Mouse (Mus musculus): Measurements from ENCODE around the gene 2610528A11Rik. TPM values are rescaled to one million over a fixed set of nuclear protein-coding genes. Genes with fewer than 3 reads are reported as not detected.
A peak's percentile ranks its signal among the peaks of the same experiment; 100 is the strongest.
"Not testable (repeated sequence)": the region's sequence is repeated elsewhere in the genome, so short reads cannot be mapped to it uniquely, and the experiment has no call there.

The 2610528A11Rik gene
- total RNA-seq (2022) = 1 to 10 TPM in 1 of 4 experiments, under 1 TPM in 3; 0.64 to 2.0 (median 0.86) TPM

DNA sequence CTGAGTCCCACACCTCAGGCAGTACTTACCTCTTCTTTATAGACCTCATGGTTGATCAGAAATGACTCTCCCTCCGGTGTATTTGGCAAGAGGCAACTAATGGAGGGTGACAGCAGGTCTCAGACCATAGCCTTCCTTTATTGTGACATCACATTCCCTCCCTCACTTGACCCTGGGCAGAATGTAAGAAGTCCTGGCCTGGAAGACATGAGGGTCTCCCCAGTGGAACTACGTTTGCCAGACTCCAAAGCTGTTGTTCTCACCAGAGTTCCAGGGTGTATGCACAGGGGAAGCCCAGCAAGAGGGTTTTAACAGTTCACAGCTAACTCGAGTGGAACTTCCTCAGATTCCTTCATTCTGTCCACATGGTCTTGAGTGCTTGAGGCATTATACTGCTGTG, at the start of gene 2610528A11Rik:
TSS of gene 2610528A11Rik (minus strand) at position 101 of the 400 bp plus-strand sequence.
- DNase-seq (ENCODE audit: low spot score in 2 of 2) = no peak

DNA sequence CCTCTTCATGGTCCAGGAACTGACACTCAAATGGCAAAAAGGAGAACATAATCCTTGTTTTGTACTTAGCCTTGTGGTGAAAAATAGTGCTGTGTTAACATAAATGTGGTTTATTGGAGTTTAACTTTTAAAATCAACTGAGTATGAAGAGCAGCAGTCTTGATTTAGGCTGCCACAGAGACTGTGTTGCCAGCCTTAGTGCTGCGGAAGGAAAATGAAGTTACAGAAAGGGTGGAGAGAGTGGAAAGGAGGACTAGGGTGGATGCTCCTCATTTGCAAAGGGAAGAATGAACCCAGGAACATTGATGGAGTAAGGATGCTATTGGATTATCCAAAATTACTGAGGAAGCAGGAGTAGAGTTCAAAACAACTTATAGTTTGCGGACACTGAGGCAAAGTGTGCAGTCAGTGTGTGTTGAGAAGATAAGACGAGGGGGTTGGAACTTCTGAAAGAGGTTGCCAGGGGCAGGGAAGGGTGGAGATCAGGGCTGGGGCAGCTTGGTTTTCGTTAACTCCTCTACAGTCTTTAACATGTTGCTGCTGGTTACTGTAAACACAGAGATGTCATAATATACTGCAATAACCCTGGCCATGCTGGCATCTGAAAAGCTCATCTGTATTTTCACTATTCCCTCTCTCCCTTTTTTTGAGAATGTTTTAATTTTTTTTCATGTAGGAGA, 49.6 kb upstream of the 2610528A11Rik start:
- DNase-seq (ENCODE audit: low spot score in 2 of 2) = no peak

DNA sequence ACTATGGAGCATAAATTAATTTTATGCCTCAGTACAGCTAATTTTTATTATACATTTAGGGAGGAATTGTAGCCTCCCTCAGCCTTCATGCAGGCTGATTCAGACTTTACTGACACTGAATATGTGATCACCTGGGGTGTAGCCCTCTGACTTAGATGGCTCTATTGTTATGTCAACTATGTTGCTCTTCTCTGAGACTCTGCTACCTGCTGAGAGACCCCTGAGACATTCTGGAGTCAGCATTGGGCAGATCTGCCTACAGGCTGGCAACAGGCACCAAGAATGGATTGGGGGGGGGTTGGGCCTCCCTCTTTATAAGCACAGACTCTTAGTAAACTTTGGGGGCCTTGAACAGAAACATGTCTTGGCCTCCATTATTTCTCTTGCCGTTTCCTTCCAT, 40.6 kb upstream of the 2610528A11Rik start:
- no peak for DNase-seq (ENCODE audit: low spot score in 2 of 2)

GRCm38 (mm10) chr14:37139051-37139710, 25.4 kb upstream of the 2610528A11Rik start:
- no peak for DNase-seq (ENCODE audit: low spot score in 2 of 2)

DNA sequence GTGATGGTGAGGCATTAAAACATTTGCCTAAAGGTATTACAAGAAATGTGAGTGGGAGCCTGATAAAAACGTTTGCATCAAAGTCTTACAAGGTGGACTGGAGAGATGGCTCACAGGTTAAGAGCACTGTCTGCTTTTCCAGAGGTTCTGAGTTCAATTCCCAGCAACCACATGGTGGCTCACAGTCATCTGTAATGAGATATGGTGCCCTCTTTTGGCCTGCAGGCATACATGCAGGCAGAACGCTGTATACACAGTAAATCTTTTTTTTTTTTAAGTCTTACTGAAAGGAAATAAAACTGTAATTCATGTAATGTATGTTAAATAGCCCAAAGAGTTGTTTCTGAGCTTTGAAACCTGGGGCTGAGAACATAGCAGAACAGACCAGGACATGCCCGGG, 23.8 kb upstream of the 2610528A11Rik start:
- not testable (repeated sequence) for DNase-seq (ENCODE audit: low spot score in 2 of 2)

DNA sequence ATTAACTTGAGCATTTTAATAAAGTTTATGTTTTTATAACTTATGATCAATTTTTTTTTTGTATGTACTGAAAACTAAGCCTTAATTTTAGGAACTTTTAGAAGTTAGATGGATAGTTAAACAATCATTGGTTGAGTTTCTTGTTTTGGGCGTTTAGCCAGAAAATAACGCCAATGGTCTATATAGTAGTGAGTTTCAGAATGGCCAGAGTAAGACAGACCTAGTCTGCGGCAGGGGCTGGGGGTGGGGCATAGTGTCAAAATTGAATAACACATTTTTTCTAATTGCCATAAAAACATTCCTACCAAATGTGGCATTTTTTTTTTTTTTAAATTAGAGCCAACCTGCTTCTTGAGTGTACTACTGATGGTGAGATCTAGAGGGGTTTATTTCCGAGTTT, 22.3 kb upstream of the 2610528A11Rik start:
- no peak for DNase-seq (ENCODE audit: low spot score in 2 of 2)

DNA sequence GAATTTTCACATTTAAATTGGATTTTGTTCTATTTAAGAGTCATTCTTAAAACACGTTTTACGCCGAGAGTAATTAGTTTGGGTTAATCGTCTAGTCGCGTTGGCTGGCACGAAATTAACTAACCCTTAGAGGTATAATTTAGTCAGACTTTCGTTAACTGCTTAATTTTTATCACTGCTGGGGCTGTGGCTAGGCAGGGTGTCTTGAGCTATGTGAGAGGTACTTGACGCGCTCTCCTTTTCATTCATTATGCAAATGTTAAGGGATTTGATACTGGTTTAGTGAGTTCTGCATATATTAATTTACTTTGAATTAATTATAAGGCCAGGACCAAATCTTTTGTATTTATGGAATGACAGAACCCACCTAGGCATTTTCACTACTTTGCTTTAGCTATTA, 21.8 kb upstream of the 2610528A11Rik start:
- DNase-seq (ENCODE audit: low spot score in 2 of 2) = no peak

DNA sequence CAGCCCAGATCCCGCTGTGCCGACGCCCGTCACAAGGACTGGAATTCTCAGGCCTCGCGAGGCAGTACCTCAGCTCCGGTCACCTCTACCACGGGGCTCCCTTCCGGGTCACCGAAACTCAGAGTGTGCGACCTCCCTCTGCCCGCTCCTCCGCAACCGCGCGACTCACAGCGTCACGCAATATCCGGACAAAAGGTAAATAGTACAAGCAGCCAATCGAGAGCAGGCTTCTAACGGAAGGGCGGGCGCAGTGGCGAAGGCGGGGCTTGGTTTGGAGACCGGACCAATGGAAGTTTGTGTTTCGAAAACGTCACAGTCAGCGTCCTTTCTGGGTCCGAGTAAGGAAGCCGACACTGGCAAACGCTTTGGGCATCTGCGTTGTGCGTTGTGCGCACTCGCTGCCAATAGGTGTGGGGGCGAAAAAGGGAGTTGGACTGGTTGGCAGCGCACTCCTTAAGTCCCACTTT, 21.3 kb upstream of the 2610528A11Rik start, which contains the start of gene Ghitm:
TSS of gene Ghitm (minus strand) at position 146 of the 467 bp plus-strand sequence.
- DNase-seq (ENCODE audit: low spot score in 2 of 2) = peak; percentile 98 to 99

DNA sequence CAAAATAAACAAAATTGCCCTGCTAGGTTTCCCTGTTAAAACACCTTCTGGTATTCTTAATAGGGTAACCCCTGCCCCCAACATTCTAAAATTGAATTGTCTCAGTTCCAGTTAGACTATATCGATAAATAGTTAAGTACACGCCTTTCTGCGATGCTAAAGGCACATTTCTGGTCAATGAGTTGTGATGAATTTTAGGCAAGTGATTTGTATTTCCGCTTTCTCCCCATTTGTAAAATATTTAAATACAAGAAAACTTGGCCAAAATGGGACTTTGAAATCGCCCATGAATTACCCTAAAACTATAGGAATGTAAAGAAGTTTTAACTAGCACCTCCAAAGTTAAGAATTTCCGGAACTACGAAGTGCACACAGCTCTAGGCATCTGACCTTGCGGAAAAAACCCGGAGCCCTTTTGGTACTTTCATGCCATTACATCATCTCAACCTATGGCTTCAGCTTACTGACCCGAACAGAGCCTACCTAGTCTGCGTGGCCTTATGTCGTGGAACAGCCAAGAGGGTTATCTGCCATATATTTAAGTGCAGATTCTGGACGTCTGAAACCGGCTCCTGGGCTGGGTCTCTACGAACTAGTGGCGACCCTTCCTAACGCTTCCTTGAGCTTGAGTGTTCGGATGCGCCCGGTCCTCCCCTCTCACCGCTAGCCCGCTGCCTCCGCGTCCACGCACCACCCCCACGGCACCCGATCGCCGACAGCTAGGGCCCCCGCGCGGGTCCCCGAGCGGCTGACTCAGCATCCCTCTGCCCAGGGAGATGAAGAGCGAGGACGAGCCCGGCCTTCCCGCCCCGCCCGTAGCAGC, 20.7 kb upstream of the 2610528A11Rik start:
- no peak for DNase-seq (ENCODE audit: low spot score in 2 of 2)

DNA sequence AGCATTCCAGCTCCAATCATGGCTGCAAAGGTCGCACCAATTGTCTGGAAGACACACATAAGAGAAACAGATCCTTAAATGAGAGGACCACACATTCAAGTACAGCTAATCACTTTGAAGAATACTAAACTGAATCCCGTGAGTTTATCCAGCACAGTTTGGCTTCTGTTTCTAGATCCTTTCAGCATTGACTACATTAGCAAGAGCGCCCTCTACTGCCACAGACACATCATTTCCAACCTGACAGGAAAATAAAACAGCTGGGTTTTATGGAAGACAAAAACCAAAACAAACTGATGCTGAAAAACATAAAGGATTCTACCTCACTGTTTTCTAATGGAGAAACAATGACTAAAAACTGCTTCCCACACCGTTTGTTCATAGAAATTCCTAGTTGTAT, 13.8 kb upstream of the 2610528A11Rik start:
- DNase-seq (ENCODE audit: low spot score in 2 of 2) = peak in 1 of 2 experiments; percentile 45

DNA sequence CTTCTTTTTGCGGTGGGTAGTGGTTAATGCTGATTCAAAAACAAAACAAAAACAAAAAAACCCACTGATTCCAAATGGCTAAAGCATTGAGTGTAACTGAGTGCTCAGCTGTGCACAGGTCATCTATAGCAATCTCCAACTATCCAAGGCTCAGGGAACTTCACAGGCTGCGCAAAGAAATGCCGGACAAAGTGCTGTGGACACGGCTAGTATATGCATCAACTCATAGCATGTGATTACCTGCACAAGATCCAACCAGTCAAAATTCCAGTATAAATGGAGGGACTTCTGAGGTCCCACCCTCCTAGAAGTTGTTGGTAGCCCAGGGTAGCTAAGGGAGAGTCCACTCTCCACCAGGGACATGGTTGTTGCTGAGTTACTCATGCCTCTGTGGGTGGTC, 5.4 kb upstream of the 2610528A11Rik start:
- no peak for DNase-seq (ENCODE audit: low spot score in 2 of 2)

GRCm38 (mm10) chr14:37112931-37113330, 891 bp downstream of the 2610528A11Rik start:
- no peak for DNase-seq (ENCODE audit: low spot score in 2 of 2)

DNA sequence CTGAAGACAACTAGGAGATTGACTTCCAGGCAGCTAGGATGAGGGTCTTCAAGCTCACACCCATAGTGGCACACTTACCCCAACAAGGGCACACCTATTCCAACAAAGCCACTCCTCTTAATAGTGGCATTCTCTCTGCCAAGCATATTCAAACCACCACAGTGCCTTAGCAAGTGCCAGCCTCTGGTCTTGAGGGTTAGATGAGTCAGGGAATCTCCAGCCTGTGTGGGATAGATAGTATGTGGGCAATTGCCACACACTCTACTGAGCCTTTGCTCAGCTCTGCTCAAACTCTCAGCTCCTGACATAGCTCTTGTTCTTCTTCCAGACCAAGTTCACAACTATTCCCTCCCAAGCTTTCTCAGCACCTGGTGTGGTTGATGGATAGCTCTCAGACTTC, 2.5 kb downstream of the 2610528A11Rik start:
- no peak for DNase-seq (ENCODE audit: low spot score in 2 of 2)

DNA sequence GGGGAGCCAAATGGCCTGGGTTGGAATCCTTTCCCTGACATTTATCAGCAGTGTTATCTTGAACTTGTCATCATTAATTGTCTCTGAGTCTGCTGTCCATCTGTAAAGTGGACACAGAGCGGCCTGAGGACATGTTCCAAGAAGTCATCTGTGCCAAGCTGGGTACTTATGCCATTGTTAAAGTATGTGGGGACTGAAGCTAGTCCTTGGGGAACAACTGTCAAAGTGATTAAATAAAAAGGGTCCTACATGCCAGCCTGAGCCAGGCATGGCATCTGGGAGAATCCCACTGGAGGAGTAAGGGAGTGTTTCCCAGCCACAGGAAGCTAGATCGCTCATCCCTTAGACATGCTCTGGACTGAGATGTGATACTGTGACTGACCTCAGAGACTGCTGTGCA, 3.4 kb downstream of the 2610528A11Rik start:
- DNase-seq (ENCODE audit: low spot score in 2 of 2) = no peak

DNA sequence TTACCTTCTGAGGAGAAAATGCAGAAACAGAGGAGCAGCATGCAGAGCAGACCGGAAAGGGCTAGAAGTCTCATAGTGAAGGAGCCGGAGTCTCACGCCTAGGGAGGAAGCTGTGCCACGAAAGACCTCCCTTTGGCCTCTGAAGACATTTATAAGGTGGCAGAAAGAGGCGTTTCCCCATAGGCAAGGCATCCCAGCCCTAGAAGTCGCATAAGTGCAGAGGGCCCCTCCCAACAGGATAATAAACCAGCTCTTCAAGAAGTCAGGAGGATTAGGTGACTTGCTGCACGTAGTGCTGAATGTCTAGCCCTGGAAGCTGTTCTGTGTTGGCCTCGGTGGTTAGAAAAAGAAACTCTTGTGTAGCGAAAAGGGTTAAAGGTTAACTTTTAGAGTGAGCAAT, 3.8 kb downstream of the 2610528A11Rik start:
- no peak for DNase-seq (ENCODE audit: low spot score in 2 of 2)

DNA sequence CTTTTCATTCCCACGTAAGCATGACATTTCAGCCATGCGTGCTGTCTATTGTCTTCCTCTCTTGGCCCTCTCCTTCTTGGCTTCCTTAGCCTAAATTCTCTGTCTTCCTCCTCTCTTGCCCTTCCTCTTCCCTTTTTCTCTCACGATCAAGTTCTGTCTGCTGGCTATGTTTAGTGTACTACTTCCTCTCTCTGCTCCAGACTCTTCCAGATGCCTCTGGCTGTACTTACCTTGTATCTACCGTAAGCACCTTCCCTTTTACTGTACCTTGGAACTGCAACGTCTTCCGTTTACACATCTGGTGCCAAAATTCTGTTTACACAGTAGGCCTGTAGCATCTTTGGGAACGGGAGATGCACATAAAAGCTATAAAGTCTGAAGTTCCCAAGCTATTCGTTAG, 4.4 kb downstream of the 2610528A11Rik start:
- no peak for DNase-seq (ENCODE audit: low spot score in 2 of 2)

DNA sequence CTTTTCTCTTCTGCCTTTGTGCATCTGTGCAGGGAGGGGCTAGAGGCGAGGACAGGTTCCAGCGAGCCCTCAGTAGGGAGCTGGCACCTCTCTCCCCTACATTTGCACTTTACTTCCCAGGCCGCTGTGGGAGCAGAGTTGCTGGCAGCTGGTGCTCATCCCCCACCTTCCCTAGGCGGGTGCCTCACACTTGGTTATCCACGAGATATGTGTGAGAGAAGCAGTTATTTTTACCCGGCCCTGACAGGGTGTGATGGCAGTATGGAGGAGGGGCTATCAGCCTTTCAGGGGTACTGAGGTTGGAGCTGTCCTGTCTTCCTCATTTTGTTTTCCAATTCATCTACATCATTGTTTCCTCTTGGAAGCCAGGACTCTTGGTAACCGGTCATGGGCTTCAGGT, 8.0 kb downstream of the 2610528A11Rik start:
- DNase-seq (ENCODE audit: low spot score in 2 of 2) = no peak

GRCm38 (mm10) chr14:37104747-37105146, 9.1 kb downstream of the 2610528A11Rik start:
- no peak for DNase-seq (ENCODE audit: low spot score in 2 of 2)

DNA sequence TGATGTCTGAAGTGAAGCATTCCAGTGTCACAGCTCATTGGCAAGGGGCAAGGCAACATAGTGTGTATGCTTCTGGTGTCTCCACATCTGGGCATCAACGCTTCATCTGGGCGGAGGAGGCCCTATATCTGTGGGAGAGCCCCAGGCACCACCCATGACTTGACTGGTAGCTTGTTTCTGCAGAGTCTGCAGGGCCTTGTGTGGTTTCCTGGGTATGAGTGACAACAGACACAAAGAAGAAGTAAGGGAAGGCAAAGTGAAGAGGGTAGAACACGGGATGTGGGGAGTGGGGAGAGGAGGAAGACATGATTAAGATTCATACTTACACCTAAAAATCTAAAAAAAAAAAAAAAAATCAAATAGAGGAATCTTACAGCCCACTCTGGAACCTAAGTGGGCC, 11.3 kb downstream of the 2610528A11Rik start:
- no peak for DNase-seq (ENCODE audit: low spot score in 2 of 2)

DNA sequence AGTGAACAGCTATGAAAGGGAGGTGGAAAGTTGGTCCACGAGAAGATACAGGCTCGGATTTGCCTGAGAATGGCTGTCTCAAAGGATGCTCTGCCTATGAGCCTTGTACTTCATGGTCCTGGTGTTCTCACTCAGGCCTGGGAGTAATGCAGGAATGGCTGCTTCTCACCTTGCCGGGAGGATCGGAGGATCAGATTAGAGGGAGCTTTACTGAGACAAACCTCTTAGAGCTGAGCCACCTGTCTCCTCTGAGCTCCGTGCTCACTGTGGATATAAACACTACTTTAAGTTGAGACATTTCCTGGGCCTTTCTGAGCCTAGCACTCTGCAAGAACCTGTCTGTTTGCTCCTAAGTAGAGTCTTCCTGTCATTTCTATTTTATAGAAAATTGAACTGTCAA, 12.3 kb downstream of the 2610528A11Rik start:
- DNase-seq (ENCODE audit: low spot score in 2 of 2) = no peak

DNA sequence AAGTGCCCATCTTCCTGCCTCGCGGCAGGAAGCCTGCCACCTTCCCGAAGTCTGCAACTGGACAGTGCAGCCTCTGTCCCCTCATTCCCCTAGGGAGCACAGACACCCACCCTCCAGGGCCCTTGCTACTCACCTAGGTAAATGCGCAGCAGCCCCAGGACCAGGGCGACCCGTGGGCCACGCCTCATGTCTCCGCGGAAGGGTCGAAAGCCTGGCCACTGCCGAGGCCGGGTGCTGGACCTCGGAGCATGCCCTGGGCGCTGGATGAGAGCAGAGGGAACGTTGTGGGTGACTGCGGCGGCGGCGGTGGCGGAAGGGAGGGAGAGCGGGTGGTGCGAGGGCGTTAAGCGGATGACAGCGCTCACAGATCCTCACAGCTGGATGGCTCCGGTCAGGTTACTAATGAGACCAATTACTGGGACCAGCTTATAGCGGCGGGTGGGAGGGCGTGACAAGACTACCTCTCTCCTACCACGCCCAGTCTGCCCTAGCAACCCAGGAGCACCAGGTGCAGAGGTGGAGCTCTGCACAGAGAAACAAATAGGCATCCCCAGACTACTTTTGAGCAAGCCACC, 15.8 kb downstream of the 2610528A11Rik start, which contains the start of gene Cdhr1:
TSS of gene Cdhr1 (minus strand) at position 392 of the 575 bp plus-strand sequence.
- DNase-seq (ENCODE audit: low spot score in 2 of 2) = peak in 1 of 2 experiments; percentile 18

All from layer of hippocampus, adult 8-10 months (tissue).